Mouse (Mus musculus) stomach, embryonic 16.5 days (tissue): ENCODE results near the gene Itga3. TPM values are rescaled to one million over a fixed set of nuclear protein-coding genes. Genes with fewer than 3 reads are reported as not detected.

Source experiments
- ATAC-seq: fragments of 200-750 bp; cut with Nextera tagmentation; 2 replicates; pipeline ENCODE4 v1.8.0; 2017; ENCODE audit warnings: moderate number of reproducible peaks, moderate TSS enrichment; ENCODE audit not compliant: insufficient read depth, low FRiP score
- H3K27ac ChIP-seq: fragments of 300-500 bp; sonication (generic); 2 replicates; pipeline ENCODE4 v1.5.1; 2014; ENCODE audit warnings: low read length
- H3K27me3 ChIP-seq: fragments of 300-500 bp; sonication (generic); 2 replicates; pipeline ENCODE4 v1.6.1; 2014; ENCODE audit warnings: low read length, control low read depth, mixed read lengths; ENCODE audit not compliant: control insufficient read depth, insufficient read depth
- H3K36me3 ChIP-seq: fragments of 300-500 bp; sonication (generic); 2 replicates; pipeline ENCODE4 v1.6.1; 2014; ENCODE audit warnings: low read length; ENCODE audit not compliant: control insufficient read depth, insufficient read depth
- H3K4me1 ChIP-seq: fragments of 300-500 bp; sonication (generic); 2 replicates; pipeline ENCODE4 v1.6.1; 2014; ENCODE audit warnings: low read length, control low read depth, mixed read lengths; ENCODE audit not compliant: control insufficient read depth, insufficient read depth
- H3K4me2 ChIP-seq: fragments of 300-500 bp; sonication (generic); 2 replicates; pipeline ENCODE4 v1.6.1; 2014; ENCODE audit warnings: low read depth, low read length, mixed read lengths
- H3K4me3 ChIP-seq: fragments of 300-500 bp; sonication (generic); replicated peaks from 2 replicates; pipeline ENCODE4 v1.5.1; 2014; ENCODE audit warnings: mild to moderate bottlenecking, low read length
- H3K9ac ChIP-seq: fragments of 300-500 bp; sonication (generic); 2 replicates; pipeline ENCODE4 v1.6.1; 2014; ENCODE audit warnings: low read length
- H3K9me3 ChIP-seq: fragments of 300-500 bp; sonication (generic); replicated peaks from 2 replicates; pipeline ENCODE4 v1.6.1; 2016; ENCODE audit warnings: low read length, control low read depth; ENCODE audit not compliant: control insufficient read depth
- WGBS: fragments of 180-500 bp; shearing (Covaris S2); extraction: QIAGEN DNeasy Blood & Tissue Kit; methylation state at CpG from one replicate; pipeline ENCODE4 v1.1.7; 2014; 5-methylcytosine and 5-hydroxymethylcytosine counted together
- polyA plus RNA-seq: library from polyadenylated mRNA; unstranded; fragments of >200 nt; fragmentation: Nextera tagmentation; extraction: Ambion mirVana; gene quantifications from 2 replicates; pipeline ENCODE4 v1.2.1, GENCODE M21; 2015

The Itga3 gene
- polyA plus RNA-seq, result 19.4 and 19.9 TPM in 2 replicates

- Histone ChIP-seq H3K4me1 (peaks cover 64% of the 10 kb centered on the region), H3K9me3 (no peaks in the 10 kb centered on the region), H3K36me3 (no peaks in the 10 kb centered on the region), H3K4me3 (peak within 1 kb of the TSS; percentile 71), H3K9ac (peak within 1 kb of the TSS; percentile 84), H3K27me3 (no peaks in the 10 kb centered on the region), H3K4me2 (peak within 1 kb of the TSS; percentile 69), H3K27ac (peak within 1 kb of the TSS; percentile 94)
- ATAC-seq, result peak; percentile 86
- WGBS, result under 1% methylated on average over 49 of the region's 51 CpGs
Observed at GRCm38 (mm10) chr11:95076536-95077111, at the start of gene Itga3. Itga3 (minus strand) TSS chr11:95076801.

DNA sequence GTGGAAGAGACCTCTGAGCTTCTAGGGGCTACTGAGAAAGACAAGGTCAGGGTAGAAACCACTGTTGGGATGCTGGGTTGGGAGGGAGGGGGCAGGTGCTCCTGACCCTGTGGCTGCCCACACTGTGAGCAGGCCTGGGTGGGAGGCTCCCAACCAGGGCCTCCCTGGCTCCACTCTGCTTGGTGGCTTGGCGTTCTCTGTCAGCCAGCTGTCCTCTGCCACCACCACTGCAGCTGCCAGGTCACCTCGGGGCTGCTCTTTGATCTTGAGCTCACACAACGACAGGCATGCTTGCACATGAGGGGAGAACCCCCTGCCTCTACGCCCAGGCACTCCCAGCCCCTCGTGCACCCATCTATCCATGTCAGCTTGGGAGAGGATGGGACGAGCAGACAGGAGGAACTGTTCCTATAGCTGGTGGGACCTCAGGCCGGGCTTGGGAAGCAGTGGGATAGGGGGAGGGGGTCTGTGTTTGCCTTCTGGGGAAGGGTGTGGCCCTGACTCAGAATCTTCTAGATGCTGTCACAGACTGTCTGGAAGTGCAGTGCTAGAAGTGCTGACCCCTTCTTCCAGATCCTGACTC lies 48.9 kb upstream of the Itga3 start:
- Histone ChIP-seq H3K9ac (no peak overlapping the region), H3K9me3 (no peaks in the 10 kb centered on the region), H3K4me3 (no peak overlapping the region), H3K27ac (no peak overlapping the region; the same call in 1 of the 2 replicates), H3K27me3 (peaks cover 32% of the 10 kb centered on the region), H3K4me1 (peaks cover 13% of the 10 kb centered on the region), H3K36me3 (no peaks in the 10 kb centered on the region), H3K4me2 (no peak overlapping the region)
- 34% methylated on average over 7 of the region's 7 CpGs for WGBS
- ATAC-seq, result no peak

DNA sequence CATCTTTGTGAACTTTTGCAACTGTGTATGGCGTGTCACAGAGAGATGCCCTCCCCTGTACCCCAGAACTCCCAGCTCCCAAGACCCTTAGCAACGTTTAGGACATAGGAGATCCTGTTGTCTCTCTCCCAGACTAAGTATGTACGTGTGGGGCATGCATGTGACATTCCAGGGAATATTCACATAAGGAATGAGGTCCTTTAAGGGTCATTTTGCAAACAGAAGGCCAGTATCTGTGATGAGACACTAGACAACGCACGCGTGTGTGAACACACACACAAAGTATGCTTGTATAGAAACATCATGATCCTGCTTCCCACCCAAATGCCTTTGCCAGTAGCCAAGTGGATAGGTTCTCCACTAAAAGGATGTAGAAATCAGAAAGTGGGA lies 45.5 kb upstream of the Itga3 start:
- WGBS, result 59% methylated on average over 6 of the region's 6 CpGs

DNA sequence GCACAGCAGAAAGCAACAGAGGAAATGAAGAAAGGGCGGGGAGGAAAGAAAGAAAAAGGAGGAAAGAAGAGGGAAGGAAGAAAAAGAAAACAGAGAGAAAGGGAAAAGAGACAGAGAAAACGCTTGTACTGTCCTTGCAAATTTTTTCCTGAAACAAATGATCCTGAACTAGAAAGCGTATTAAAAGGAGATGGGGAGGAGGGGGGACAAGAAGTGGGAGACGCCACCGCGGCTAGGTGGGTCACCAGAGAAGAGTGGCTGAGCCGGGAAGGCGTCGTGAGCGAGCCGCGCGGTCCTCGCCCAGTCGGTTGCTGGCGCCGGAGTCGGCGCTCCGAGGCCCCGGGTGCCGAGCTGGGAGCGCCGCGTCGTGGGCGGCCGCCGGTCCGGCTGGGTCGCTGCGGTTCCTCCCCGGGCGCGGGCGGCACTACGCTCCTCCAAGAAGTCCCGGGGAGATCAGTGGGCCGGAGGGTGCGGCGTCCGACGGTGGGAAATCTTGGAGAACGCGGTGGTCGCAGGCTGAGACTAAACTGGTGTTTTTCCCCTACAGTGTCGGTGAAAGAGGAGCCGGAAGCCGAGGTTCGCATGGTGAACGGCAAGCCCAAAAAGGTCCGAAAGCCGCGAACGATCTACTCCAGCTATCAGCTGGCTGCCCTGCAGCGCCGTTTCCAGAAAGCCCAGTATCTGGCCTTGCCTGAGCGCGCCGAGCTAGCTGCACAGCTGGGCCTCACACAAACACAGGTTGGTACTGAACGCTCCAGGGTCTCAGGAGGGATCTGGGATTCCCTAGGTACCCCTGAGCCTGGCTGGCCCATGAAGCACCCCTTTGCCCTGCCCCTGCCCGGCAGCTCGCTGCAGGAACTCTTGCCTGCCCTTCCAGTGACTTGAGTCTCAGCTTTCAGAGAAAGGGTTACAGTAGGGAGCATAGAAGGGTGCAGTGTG lies 44.8 kb upstream of the Itga3 start:
- ATAC-seq, result no peak
- H3K27me3 ChIP-seq, result peaks cover 53% of the 10 kb centered on the region
- H3K4me1 ChIP-seq, result peaks cover 11% of the 10 kb centered on the region
- peak overlapping the region; percentile 62 for H3K9ac ChIP-seq
- H3K4me3 ChIP-seq, result peak overlapping the region; percentile 41
- 3% methylated on average over 63 of the region's 63 CpGs for WGBS
- no peaks in the 10 kb centered on the region for H3K36me3 ChIP-seq
- H3K27ac ChIP-seq, result no peak overlapping the region
- H3K9me3 ChIP-seq, result no peaks in the 10 kb centered on the region
- H3K4me2 ChIP-seq, result peak overlapping the region; percentile 50

More for the DNA sequence above, 45.5 kb upstream of the Itga3 start:
- no peaks in the 10 kb centered on the region for H3K9me3 ChIP-seq
- ATAC-seq, result no peak
- peak overlapping the region; percentile 62; the same call in 1 of the 2 replicates for H3K9ac ChIP-seq
- H3K27ac ChIP-seq, result no peak overlapping the region
- H3K4me3 ChIP-seq, result peak overlapping the region; percentile 41
- H3K4me2 ChIP-seq, result peak overlapping the region; percentile 50; the same call in 1 of the 2 replicates
- H3K36me3 ChIP-seq, result no peaks in the 10 kb centered on the region
- peaks cover 17% of the 10 kb centered on the region for H3K4me1 ChIP-seq
- H3K27me3 ChIP-seq, result peaks cover 53% of the 10 kb centered on the region

DNA sequence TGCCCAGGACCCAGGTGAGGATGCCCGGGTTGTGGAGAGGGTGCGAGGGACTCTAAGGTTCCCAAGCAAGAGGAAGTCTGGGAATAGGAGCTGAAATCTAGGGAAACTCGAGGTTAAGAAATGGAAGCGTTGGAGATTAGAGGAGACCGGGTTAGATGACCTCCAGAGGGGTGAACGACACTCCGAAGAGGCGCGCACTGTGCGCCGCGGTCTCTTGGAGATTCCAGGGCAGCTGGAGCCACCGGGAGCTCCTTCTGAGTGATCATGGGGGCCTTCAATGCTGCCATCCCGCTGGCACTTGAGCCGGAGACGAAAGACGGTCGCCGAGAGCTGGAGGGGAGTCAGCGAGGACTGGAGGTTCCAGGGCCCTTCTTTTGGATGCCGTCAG lies 44.0 kb upstream of the Itga3 start:
- no peak overlapping the region for H3K27ac ChIP-seq
- no peaks in the 10 kb centered on the region for H3K9me3 ChIP-seq
- WGBS, result 2% methylated on average over 21 of the region's 21 CpGs
- peaks cover 53% of the 10 kb centered on the region for H3K27me3 ChIP-seq
- peak overlapping the region; percentile 55 for H3K9ac ChIP-seq
- H3K36me3 ChIP-seq, result no peaks in the 10 kb centered on the region
- peaks cover 8% of the 10 kb centered on the region; the same call in 1 of the 2 replicates for H3K4me1 ChIP-seq
- H3K4me2 ChIP-seq, result peak overlapping the region; percentile 50
- ATAC-seq, result no peak
- H3K4me3 ChIP-seq, result peak overlapping the region; percentile 41

DNA sequence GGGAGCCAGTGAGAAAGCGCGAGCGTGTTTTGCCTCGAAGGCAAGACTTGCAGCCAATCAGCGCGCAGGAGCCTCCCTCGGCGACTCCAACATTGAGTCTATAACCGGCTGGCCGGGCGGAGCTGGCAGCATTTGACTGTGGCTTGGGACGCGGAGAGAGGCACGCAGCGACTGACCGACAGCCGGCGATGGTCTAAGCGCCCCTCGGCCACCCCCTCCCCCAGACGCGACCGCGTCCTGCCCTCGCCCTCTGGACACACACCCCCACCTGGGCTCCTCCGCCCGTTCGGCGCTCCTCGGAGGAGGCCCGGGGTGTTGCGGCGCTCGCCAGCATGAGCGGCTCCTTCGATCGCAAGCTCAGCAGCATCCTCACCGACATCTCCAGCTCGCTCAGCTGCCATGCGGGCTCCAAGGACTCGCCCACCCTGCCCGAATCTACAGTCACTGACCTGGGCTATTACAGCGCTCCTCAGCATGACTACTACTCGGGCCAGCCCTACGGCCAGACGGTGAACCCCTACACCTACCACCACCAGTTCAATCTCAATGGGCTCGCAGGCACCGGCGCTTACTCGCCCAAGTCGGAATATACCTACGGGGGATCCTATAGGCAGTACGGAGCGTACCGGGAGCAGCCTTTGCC lies 43.5 kb upstream of the Itga3 start, which contains the start of gene Dlx3:
Gene Dlx3, plus strand, starts transcription at position 130 of the 643 bp plus-strand sequence.
- Histone ChIP-seq H3K9me3 (no peaks in the 10 kb centered on the region), H3K4me3 (peak within 1 kb of the TSS; percentile 41), H3K36me3 (no peaks in the 10 kb centered on the region), H3K27ac (no peak within 1 kb of the TSS), H3K9ac (peak within 1 kb of the TSS; percentile 55), H3K4me2 (peak within 1 kb of the TSS; percentile 50), H3K27me3 (peaks cover 53% of the 10 kb centered on the region), H3K4me1 (peaks cover 8% of the 10 kb centered on the region; the same call in 1 of the 2 replicates)
- ATAC-seq, result peak; percentile 42
- WGBS, result 1% methylated on average over 51 of the region's 55 CpGs

DNA sequence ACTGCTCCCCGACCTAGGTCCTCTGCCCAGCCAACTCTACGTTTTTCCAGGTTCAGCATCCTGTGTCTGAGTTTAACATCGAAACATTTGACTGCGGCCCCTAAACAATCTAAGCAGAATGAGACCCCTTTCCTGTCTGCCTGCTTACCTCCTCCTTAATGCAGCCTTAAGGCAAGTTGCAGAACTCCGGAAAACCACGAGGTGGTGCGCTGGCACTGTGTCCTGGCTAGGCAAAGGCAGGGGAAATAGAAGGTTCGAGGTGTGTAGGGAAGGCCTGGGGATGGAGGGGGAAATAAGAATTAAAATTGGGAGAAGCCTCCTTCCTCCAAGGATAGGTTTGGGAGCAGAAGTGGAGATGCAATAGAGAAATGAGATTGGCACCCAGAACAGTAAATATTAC lies 41.9 kb upstream of the Itga3 start:
- Histone ChIP-seq H3K27ac (no peak overlapping the region), H3K9ac (no peak overlapping the region), H3K4me1 (peaks cover 8% of the 10 kb centered on the region; the same call in 1 of the 2 replicates), H3K36me3 (no peaks in the 10 kb centered on the region), H3K9me3 (no peaks in the 10 kb centered on the region), H3K4me2 (no peak overlapping the region), H3K27me3 (peaks cover 47% of the 10 kb centered on the region), H3K4me3 (no peak overlapping the region)
- 2% methylated on average over 8 of the region's 8 CpGs for WGBS
- ATAC-seq, result peak; percentile 35; the same call in 1 of the 2 replicates

GRCm38 (mm10) chr11:95117030-95117429 lies 40.4 kb upstream of the Itga3 start:
- peak; percentile 58 for ATAC-seq
- H3K9me3 ChIP-seq, result no peaks in the 10 kb centered on the region
- no peaks in the 10 kb centered on the region for H3K36me3 ChIP-seq
- no peak overlapping the region for H3K9ac ChIP-seq
- H3K4me3 ChIP-seq, result no peak overlapping the region
- peaks cover 32% of the 10 kb centered on the region for H3K27me3 ChIP-seq
- H3K4me2 ChIP-seq, result no peak overlapping the region
- 2% methylated on average over 6 of the region's 6 CpGs for WGBS
- no peak overlapping the region for H3K27ac ChIP-seq
- peaks cover 8% of the 10 kb centered on the region; the same call in 1 of the 2 replicates for H3K4me1 ChIP-seq
